Mouse (Mus musculus) lung, embryonic 16.5 days (tissue): ENCODE measurements at regions not wholly inside any gene's neighbourhood (a gene's known extent, or its start where the extent isn't known, plus 50 kb on each side); places are given as distances from the start of the nearest gene placed in this dataset.
"Not testable (repeated sequence)": the region's sequence is repeated elsewhere in the genome, so short reads cannot be mapped to it uniquely, and the experiment has no call there.

Source experiments
- ATAC-seq: fragments of 200-750 bp; cut with Nextera tagmentation; 2 replicates; pipeline ENCODE4 v1.8.0; 2017; ENCODE audit warnings: low read depth, mild to moderate bottlenecking, moderate library complexity
- H3K27ac ChIP-seq: fragments of 300-500 bp; sonication (generic); 2 replicates; pipeline ENCODE4 v1.5.1; 2014; ENCODE audit warnings: mild to moderate bottlenecking, control low read depth, low read length
- H3K27me3 ChIP-seq: fragments of 300-500 bp; sonication (generic); 2 replicates; pipeline ENCODE4 v1.6.1; 2014; ENCODE audit warnings: low read depth, low read length, mixed read lengths; ENCODE audit not compliant: control insufficient read depth, insufficient read depth
- H3K36me3 ChIP-seq: fragments of 300-500 bp; sonication (generic); 2 replicates; pipeline ENCODE4 v1.6.1; 2014; ENCODE audit warnings: low read length; ENCODE audit not compliant: control insufficient read depth, insufficient read depth
- H3K4me1 ChIP-seq: fragments of 300-500 bp; sonication (generic); replicated peaks from 2 replicates; pipeline ENCODE4 v1.6.1; 2014; ENCODE audit warnings: low read length, mixed read lengths; ENCODE audit not compliant: control insufficient read depth, insufficient read depth
- H3K4me2 ChIP-seq: fragments of 300-500 bp; sonication (generic); 2 replicates; pipeline ENCODE4 v1.6.1; 2014; ENCODE audit warnings: low read depth, low read length, control low read depth
- H3K4me3 ChIP-seq: fragments of 300-500 bp; sonication (generic); 2 replicates; pipeline ENCODE4 v1.5.1; 2014; ENCODE audit warnings: mild to moderate bottlenecking, low read length, control low read depth
- H3K9ac ChIP-seq: fragments of 300-500 bp; sonication (generic); 2 replicates; pipeline ENCODE4 v1.6.1; 2014; ENCODE audit warnings: low read length, control low read depth
- H3K9me3 ChIP-seq: fragments of 300-500 bp; sonication (generic); 2 replicates; pipeline ENCODE4 v1.6.1; 2016; ENCODE audit warnings: low read length; ENCODE audit not compliant: control insufficient read depth
- WGBS: fragments of 180-500 bp; shearing (Covaris S2); extraction: QIAGEN DNeasy Blood & Tissue Kit; methylation state at CpG from one replicate; pipeline ENCODE4 v1.1.7; 2014; 5-methylcytosine and 5-hydroxymethylcytosine counted together

- peaks cover 15% of the 10 kb centered on the region for H3K4me1 ChIP-seq
- no peak for ATAC-seq
- H3K4me3 ChIP-seq: no peak overlapping the region
- WGBS: 55% methylated on average over 3 of the region's 3 CpGs
- H3K36me3 ChIP-seq: no peaks in the 10 kb centered on the region
- peak overlapping the region; percentile 13; the same call in 1 of the 2 replicates for H3K9ac ChIP-seq
- no peak overlapping the region for H3K27ac ChIP-seq
- no peaks in the 10 kb centered on the region for H3K9me3 ChIP-seq
- no peaks in the 10 kb centered on the region for H3K27me3 ChIP-seq
- no peak overlapping the region for H3K4me2 ChIP-seq
Observed at GRCm38 (mm10) chr11:113163941-113164340, 381.9 kb downstream of the Sox9 start.

DNA sequence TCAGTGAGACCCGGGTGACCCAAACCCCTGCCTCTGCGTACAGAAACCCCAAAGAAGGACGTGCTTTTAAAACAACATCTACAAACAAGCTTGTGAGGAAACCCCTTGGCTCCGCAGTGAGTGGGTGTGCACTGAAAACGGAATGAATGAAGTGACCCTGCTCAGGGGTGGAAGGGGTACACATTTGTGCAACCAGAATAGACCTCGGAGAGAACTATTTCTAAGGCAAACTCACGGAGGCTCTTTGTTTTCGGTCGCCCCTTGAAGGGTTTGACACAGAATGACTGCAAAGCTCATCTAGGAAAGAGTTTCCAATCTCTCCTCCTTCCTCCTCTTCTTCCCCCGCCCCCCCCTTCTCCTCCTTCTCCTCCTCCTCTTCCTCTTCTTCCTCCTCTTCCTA lies 382.5 kb downstream of the Sox9 start:
- peaks cover 15% of the 10 kb centered on the region for H3K4me1 ChIP-seq
- no peaks in the 10 kb centered on the region for H3K36me3 ChIP-seq
- H3K9ac ChIP-seq: no peak overlapping the region
- H3K4me3 ChIP-seq: peak overlapping the region; percentile 37
- H3K27ac ChIP-seq: no peak overlapping the region
- WGBS: 14% methylated on average over 10 of the region's 10 CpGs
- H3K27me3 ChIP-seq: no peaks in the 10 kb centered on the region
- ATAC-seq: no peak
- H3K4me2 ChIP-seq: peak overlapping the region; percentile 64
- no peaks in the 10 kb centered on the region for H3K9me3 ChIP-seq

DNA sequence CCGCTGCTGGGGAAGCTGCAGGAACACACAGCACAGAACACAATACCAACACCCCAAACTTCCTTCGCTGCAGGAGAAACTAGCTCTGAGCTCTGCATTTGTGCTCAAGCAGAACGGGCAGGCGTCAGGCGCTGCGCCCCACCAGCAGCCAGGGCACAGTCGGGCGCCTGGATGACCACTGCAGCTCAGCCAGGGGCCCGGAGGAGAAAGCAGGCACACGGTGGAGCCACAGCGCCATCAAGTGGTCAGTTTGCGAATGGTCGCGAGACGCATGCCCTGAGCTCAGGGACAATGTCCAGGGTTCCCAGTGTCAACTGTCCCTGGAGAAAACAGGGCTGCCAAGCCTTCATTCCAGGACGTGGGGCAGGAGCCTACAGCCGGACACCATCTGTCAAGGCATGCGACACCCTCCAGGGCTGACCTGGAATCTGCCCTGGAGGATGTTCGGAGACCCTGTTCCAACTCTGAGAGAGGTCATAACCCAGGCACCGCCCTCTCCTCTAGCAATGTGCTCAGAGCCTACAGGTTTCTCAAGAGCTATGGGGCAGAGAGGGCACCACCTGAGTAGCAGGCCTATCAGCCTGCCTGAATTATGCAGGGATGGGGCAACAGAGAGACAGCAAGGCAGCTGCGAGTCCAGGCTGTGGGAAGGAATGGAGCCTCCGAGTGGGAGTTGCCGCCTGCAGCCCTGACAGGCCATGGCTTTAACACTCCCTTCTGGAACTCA lies 383.2 kb downstream of the Sox9 start:
- no peaks in the 10 kb centered on the region for H3K9me3 ChIP-seq
- no peaks in the 10 kb centered on the region for H3K36me3 ChIP-seq
- H3K4me3 ChIP-seq: peak overlapping the region; percentile 37
- peak overlapping the region; percentile 64 for H3K4me2 ChIP-seq
- H3K9ac ChIP-seq: peak overlapping the region; percentile 46; the same call in 1 of the 2 replicates
- ATAC-seq: peak; percentile 85
- H3K4me1 ChIP-seq: peaks cover 15% of the 10 kb centered on the region
- peak overlapping the region; percentile 48; the same call in 1 of the 2 replicates for H3K27ac ChIP-seq
- H3K27me3 ChIP-seq: no peaks in the 10 kb centered on the region
- 4% methylated on average over 23 of the region's 23 CpGs for WGBS

DNA sequence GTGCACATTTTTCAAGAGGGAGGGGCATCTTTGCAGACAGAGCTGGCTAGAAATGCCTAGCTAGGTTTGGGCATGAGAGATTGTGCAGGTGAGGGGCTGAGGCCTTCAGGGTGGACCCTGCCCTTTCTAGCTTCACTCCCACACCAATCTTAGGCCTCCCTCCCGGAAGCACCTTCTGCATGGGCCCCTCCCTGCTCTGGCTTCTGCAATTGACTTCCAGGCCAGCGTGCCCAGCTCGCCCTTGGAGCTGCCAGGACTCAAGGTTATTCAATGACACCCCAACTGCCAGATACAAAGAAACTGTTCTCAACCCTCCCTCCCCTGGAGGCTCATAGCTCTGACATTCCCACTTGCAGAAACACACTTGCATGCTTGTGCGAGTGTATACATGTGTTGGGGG lies 384.5 kb downstream of the Sox9 start:
- no peak for ATAC-seq
- peaks cover 15% of the 10 kb centered on the region for H3K4me1 ChIP-seq
- H3K4me2 ChIP-seq: no peak overlapping the region
- H3K4me3 ChIP-seq: no peak overlapping the region
- 68% methylated on average over 4 of the region's 4 CpGs for WGBS
- H3K27me3 ChIP-seq: no peaks in the 10 kb centered on the region
- no peaks in the 10 kb centered on the region for H3K36me3 ChIP-seq
- H3K9ac ChIP-seq: no peak overlapping the region
- no peak overlapping the region for H3K27ac ChIP-seq
- no peaks in the 10 kb centered on the region for H3K9me3 ChIP-seq

GRCm38 (mm10) chr11:113172497-113173140 lies 390.6 kb downstream of the Sox9 start:
- H3K9ac ChIP-seq: peak overlapping the region; percentile 56
- peak overlapping the region; percentile 65 for H3K27ac ChIP-seq
- peak overlapping the region; percentile 48 for H3K4me3 ChIP-seq
- no peaks in the 10 kb centered on the region for H3K27me3 ChIP-seq
- peak overlapping the region; percentile 51 for H3K4me2 ChIP-seq
- 19% methylated on average over 15 of the region's 16 CpGs for WGBS
- peaks cover 3% of the 10 kb centered on the region; the same call in 1 of the 2 replicates for H3K4me1 ChIP-seq
- no peaks in the 10 kb centered on the region for H3K36me3 ChIP-seq
- peak; percentile 82 for ATAC-seq
- no peaks in the 10 kb centered on the region for H3K9me3 ChIP-seq

DNA sequence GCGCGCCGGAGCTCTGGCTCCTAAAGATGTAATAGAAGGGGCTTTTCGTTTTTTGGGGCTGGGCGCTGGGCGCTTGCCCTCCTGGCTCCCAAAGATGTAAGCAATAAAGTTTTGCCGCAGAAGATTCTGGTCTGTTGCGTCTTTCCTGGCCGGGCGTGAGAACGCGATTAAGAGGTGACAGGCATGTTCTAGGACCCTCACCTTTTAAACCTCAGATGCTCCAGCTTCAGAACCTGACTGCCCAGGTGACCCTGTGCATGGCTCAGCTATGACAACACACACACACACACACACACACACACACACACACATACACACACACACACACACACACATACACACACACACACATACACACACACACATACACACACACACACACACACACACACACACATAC lies 391.3 kb downstream of the Sox9 start:
- H3K27me3 ChIP-seq, H3K9me3 ChIP-seq, ATAC-seq, H3K9ac ChIP-seq, H3K4me1 ChIP-seq, H3K27ac ChIP-seq, H3K36me3 ChIP-seq: not testable (repeated sequence)
- Histone ChIP-seq H3K4me2 (peak overlapping the region; percentile 39), H3K4me3 (peak overlapping the region; percentile 32)
- 26% methylated on average over 7 of the region's 12 CpGs for WGBS

- no peak overlapping the region for H3K27ac ChIP-seq
- no peak overlapping the region for H3K4me2 ChIP-seq
- ATAC-seq: no peak
Observed at GRCm38 (mm10) chr11:113174011-113174507, 392.0 kb downstream of the Sox9 start.

GRCm38 (mm10) chr11:113175323-113175722 lies 393.3 kb downstream of the Sox9 start:
- no peak for ATAC-seq
- WGBS: 24% methylated on average over 6 of the region's 6 CpGs
- Histone ChIP-seq H3K4me1 (peaks cover 3% of the 10 kb centered on the region), H3K4me2 (no peak overlapping the region), H3K27me3 (no peaks in the 10 kb centered on the region), H3K9ac (no peak overlapping the region), H3K36me3 (no peaks in the 10 kb centered on the region), H3K9me3 (no peaks in the 10 kb centered on the region), H3K4me3 (no peak overlapping the region), H3K27ac (no peak overlapping the region)

More at GRCm38 (mm10) chr11:113174011-113174507, 392.0 kb downstream of the Sox9 start:
- H3K4me3 ChIP-seq: no peak overlapping the region
- no peaks in the 10 kb centered on the region for H3K27me3 ChIP-seq
- no peaks in the 10 kb centered on the region for H3K9me3 ChIP-seq
- peaks cover 3% of the 10 kb centered on the region; the same call in 1 of the 2 replicates for H3K4me1 ChIP-seq
- no peaks in the 10 kb centered on the region for H3K36me3 ChIP-seq
- no peak overlapping the region for H3K9ac ChIP-seq
- WGBS: 58% methylated on average over 5 of the region's 5 CpGs

GRCm38 (mm10) chr11:113176183-113176582 lies 394.2 kb downstream of the Sox9 start:
- H3K9me3 ChIP-seq: no peaks in the 10 kb centered on the region
- H3K4me2 ChIP-seq: no peak overlapping the region
- no peaks in the 10 kb centered on the region for H3K27me3 ChIP-seq
- H3K4me1 ChIP-seq: peaks cover 5% of the 10 kb centered on the region
- no peak overlapping the region for H3K27ac ChIP-seq
- no peak overlapping the region for H3K4me3 ChIP-seq
- ATAC-seq: no peak
- H3K36me3 ChIP-seq: no peaks in the 10 kb centered on the region
- WGBS: 23% methylated on average over 7 of the region's 7 CpGs
- H3K9ac ChIP-seq: no peak overlapping the region
